Mouse (Mus musculus): ENCODE measurements around the gene Pparg. TPM values are rescaled to one million over a fixed set of nuclear protein-coding genes. Genes with fewer than 3 reads are reported as not detected.

Gene Pparg
- polyA plus RNA-seq, 1 experiment from 2014 or later: 80.3 TPM

GRCm38 (mm10) chr6:115493824-115494223 lies 133.1 kb downstream of the Pparg start:
- Histone ChIP-seq H3K4me3 (ENCODE audit: inconsistent target) (no peak overlapping the region), H3K79me2 (ENCODE audit: inconsistent target) (no peaks in the 10 kb centered on the region), H3K36me3 (ENCODE audit: inconsistent target) (peaks cover 4% of the 10 kb centered on the region; the same call in 1 of the 2 replicates), H3K27ac (peak overlapping the region; percentile 33)

DNA sequence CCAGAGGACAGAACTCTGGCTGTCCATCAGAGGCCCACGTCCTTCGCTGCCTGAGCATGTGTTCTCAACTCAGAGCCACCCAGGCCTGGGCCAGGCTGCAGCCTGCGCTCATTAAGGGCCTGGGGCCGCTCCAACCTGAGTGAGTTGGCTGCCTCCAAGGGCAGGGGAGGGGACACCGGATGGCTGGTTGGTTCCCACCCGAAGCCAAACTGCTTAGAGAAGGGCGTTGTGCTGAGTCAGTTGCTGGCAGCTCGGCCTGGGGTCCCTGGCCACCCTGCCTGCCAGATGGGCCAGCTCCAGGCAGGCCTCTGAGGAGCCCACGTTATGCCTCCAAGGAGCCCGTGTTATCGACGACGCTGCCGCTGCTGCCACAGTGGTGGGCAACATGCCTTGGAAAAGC lies 138.8 kb downstream of the Pparg start:
- H3K4me3 ChIP-seq (ENCODE audit: inconsistent target): no peak overlapping the region
- H3K79me2 ChIP-seq (ENCODE audit: inconsistent target): no peaks in the 10 kb centered on the region
- no peak overlapping the region for H3K27ac ChIP-seq
- 91% methylated on average over 14 of the region's 14 CpGs for WGBS (ENCODE audit: missing documents)
- H3K36me3 ChIP-seq (ENCODE audit: inconsistent target): no peaks in the 10 kb centered on the region

DNA sequence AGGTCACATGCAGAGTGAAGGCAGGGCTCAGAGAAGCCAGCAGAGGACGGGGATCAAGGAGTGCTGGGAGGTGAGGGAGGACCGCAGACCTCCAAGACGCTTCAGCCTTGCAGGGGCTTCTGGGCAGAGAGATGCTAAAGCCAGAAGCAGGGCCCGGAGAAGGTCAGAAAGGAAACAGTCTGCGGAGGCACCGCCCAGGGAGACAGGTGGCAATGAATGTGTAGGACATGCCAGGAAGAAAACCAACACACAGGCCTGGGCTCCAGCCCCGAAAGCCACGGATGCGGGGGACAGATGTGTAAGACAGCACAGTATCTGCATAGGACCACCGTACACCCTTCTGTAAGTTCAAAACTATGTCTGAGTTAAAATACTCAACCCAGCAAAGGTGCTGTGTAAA lies 139.5 kb downstream of the Pparg start:
- Histone ChIP-seq H3K36me3 (ENCODE audit: inconsistent target) (no peaks in the 10 kb centered on the region), H3K79me2 (ENCODE audit: inconsistent target) (no peaks in the 10 kb centered on the region), H3K4me3 (ENCODE audit: inconsistent target) (no peak overlapping the region), H3K27ac (no peak overlapping the region)
- 94% methylated on average over 9 of the region's 10 CpGs for WGBS (ENCODE audit: missing documents)

DNA sequence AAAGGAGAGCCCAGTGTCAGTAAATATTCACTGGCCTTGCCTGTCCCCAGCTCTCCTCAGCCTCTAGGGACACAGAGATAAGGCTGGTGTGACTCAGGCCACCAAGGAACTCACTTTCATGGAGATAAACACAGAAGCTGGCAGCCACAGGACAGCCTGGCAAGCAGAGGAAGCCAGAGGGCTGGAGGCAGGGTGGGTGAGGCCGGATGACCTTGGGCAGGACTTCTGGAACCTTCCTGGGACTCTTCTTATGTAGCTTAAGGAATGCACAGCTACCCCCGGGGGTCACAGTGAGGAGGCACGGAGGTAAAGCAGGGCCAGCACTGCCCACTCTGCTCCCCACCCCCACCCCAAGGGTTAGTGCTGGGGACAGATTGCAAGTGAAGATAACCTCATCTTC lies 140.4 kb downstream of the Pparg start:
- no peak overlapping the region for H3K4me3 ChIP-seq (ENCODE audit: inconsistent target)
- no peaks in the 10 kb centered on the region for H3K79me2 ChIP-seq (ENCODE audit: inconsistent target)
- no peak overlapping the region for H3K27ac ChIP-seq
- no peaks in the 10 kb centered on the region for H3K36me3 ChIP-seq (ENCODE audit: inconsistent target)
- WGBS (ENCODE audit: missing documents): 87% methylated on average over 3 of the region's 3 CpGs

GRCm38 (mm10) chr6:115503038-115503437 lies 142.3 kb downstream of the Pparg start:
- Histone ChIP-seq H3K79me2 (ENCODE audit: inconsistent target) (no peaks in the 10 kb centered on the region), H3K27ac (0 out of 2 replicates have a peak overlapping the region, but pooled peaks have one; percentile 76), H3K36me3 (ENCODE audit: inconsistent target) (no peaks in the 10 kb centered on the region), H3K4me3 (ENCODE audit: inconsistent target) (no peak overlapping the region)
- 94% methylated on average over 4 of the region's 4 CpGs for WGBS (ENCODE audit: missing documents)

GRCm38 (mm10) chr6:115503549-115504159 lies 142.9 kb downstream of the Pparg start:
- Histone ChIP-seq H3K27ac (peak overlapping the region; percentile 76), H3K4me3 (ENCODE audit: inconsistent target) (no peak overlapping the region), H3K36me3 (ENCODE audit: inconsistent target) (no peaks in the 10 kb centered on the region), H3K79me2 (ENCODE audit: inconsistent target) (no peaks in the 10 kb centered on the region)
- 82% methylated on average over 10 of the region's 10 CpGs for WGBS (ENCODE audit: missing documents)

DNA sequence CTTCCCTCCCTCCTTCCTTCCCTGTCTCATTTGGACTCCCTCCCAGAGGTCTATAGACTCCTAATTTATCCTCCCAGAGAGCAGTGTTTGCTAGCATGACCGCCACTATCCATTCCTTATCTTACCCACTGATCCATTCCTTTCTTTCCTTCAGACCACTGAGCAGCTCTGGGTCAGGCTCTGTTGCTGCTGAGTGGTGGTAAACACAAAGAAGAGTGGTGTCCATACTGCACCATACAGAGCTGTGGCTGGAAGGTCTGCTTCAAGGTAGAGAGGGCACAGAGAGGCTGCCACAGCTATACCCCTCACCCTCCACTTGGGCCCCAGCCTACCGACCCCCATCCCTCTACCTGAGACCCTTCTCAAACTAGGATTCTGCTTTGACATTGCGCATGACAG lies 143.4 kb downstream of the Pparg start:
- no peaks in the 10 kb centered on the region for H3K36me3 ChIP-seq (ENCODE audit: inconsistent target)
- no peaks in the 10 kb centered on the region for H3K79me2 ChIP-seq (ENCODE audit: inconsistent target)
- peak overlapping the region; percentile 76 for H3K27ac ChIP-seq
- whole genome bisulfite sequencing (ENCODE audit: missing documents): 85% methylated on average over 3 of the region's 3 CpGs
- H3K4me3 ChIP-seq (ENCODE audit: inconsistent target): no peak overlapping the region

DNA sequence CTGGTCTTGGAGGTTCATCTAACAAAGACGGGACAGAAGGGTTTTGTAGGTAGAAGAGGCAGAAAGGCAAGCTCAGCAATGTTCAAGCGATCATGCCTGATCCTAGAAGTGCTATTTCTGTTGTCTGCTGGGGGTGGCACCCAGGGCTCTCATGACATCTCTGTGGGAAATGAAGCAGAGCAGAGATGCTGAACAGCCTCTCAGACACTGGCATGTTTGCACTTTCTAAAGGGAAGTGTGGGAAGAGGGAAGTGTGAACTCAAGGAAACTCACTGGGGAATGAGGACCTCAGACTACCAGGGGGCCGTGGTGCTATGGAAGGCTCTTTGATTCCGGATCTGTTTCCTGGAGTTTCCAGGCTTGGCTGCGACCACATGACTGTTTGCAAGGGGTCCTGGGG lies 144.2 kb downstream of the Pparg start:
- no peaks in the 10 kb centered on the region for H3K36me3 ChIP-seq (ENCODE audit: inconsistent target)
- peak overlapping the region; percentile 76 for H3K27ac ChIP-seq
- no peak overlapping the region for H3K4me3 ChIP-seq (ENCODE audit: inconsistent target)
- no peaks in the 10 kb centered on the region for H3K79me2 ChIP-seq (ENCODE audit: inconsistent target)
- 48% methylated on average over 5 of the region's 5 CpGs for WGBS (ENCODE audit: missing documents)

- Histone ChIP-seq H3K4me3 (ENCODE audit: inconsistent target) (no peak overlapping the region), H3K79me2 (ENCODE audit: inconsistent target) (no peaks in the 10 kb centered on the region), H3K36me3 (ENCODE audit: inconsistent target) (no peaks in the 10 kb centered on the region), H3K27ac (no peak overlapping the region)
- 100% methylated on average over 1 of the region's 1 CpGs for WGBS (ENCODE audit: missing documents)
These were observed 145.7 kb downstream of the Pparg start for GRCm38 (mm10) chr6:115506425-115506824.

DNA sequence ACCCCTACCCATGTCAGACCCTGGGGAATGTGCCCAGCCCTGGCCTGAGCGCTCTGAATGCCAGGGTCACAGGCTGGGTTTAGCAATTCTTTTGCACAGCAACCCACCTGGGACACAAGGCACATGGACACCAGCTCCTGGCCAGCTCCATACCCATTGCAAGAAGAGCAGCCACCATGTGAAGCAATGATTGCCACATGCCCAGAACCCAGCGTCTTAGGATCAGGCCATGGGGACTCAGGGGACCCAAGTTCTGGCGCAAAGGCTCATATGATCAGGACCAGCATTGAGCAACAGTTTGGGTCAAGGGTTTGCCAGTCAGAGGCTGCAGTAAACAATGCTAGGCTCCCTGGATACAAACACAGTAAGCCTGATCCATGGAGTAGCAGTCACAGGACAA lies 150.7 kb downstream of the Pparg start:
- no peaks in the 10 kb centered on the region for H3K79me2 ChIP-seq (ENCODE audit: inconsistent target)
- H3K27ac ChIP-seq: no peak overlapping the region
- WGBS (ENCODE audit: missing documents): 77% methylated on average over 3 of the region's 3 CpGs
- H3K4me3 ChIP-seq (ENCODE audit: inconsistent target): no peak overlapping the region
- no peaks in the 10 kb centered on the region for H3K36me3 ChIP-seq (ENCODE audit: inconsistent target)

DNA sequence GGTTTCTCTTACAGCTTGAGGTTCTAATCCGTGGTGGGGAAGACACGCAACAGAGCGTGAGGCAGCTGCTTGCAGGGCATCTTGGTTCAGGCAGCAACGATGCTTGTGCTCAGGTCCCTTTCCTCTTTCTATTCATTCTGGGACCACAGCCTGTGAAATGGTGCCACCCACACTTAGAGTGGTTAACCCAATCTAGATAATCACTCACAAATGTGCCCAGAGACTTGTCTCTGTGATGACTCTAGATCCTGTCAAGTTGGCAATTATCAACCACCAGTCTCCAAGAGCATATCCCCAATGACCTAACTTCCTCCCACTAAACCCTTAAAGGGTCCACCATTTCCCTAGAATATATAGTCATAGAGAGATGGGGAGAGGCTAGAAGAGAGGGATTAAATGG lies 152.5 kb downstream of the Pparg start:
- no peaks in the 10 kb centered on the region for H3K79me2 ChIP-seq (ENCODE audit: inconsistent target)
- 85% methylated on average over 4 of the region's 4 CpGs for WGBS (ENCODE audit: missing documents)
- H3K4me3 ChIP-seq (ENCODE audit: inconsistent target): no peak overlapping the region
- no peaks in the 10 kb centered on the region for H3K36me3 ChIP-seq (ENCODE audit: inconsistent target)
- no peak overlapping the region for H3K27ac ChIP-seq

DNA sequence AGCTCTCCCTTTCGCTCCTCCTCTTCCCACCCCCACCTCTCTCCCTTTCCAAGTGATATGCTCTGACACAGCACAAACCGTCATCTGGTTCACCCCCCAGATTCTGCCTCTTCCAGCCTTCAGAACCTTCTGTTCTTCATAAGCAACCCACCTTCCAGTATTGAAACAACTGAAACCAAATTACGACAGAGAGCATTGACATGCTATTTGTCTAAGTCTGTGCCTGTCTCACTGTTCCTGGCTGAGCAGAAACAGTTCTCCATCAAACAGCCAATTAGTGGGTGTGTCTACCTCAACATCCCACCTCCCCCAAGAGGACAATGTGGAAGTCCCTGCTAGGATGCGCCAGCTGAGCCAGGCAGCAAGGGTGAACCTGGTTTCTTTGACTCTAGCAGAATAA lies 157.2 kb downstream of the Pparg start:
- no peaks in the 10 kb centered on the region for H3K79me2 ChIP-seq (ENCODE audit: inconsistent target)
- no peak overlapping the region for H3K4me3 ChIP-seq (ENCODE audit: inconsistent target)
- no peaks in the 10 kb centered on the region for H3K36me3 ChIP-seq (ENCODE audit: inconsistent target)
- WGBS (ENCODE audit: missing documents): 63% methylated on average over 4 of the region's 4 CpGs
- no peak overlapping the region for H3K27ac ChIP-seq

DNA sequence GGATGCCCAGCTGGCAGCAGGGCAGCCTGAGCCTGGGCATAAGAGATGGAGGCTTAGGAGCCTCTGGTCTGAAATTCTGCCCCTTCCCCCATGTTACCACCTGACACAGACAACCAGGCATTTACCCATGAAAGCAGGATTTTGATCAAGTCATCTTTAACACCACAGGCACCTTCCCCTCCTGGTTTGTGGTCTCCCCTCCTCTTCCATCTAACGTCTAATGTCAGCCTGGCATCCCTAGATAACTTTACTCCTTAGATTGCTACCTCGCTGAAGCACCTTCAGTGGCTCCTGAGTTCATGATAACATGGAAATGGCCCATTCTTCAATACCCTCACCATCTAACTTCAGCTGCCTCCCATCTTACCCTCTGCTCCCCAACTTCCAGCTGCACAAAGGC lies 157.6 kb downstream of the Pparg start:
- WGBS (ENCODE audit: missing documents): 63% methylated on average over 2 of the region's 2 CpGs
- Histone ChIP-seq H3K36me3 (ENCODE audit: inconsistent target) (no peaks in the 10 kb centered on the region), H3K79me2 (ENCODE audit: inconsistent target) (no peaks in the 10 kb centered on the region), H3K4me3 (ENCODE audit: inconsistent target) (no peak overlapping the region), H3K27ac (no peak overlapping the region)

DNA sequence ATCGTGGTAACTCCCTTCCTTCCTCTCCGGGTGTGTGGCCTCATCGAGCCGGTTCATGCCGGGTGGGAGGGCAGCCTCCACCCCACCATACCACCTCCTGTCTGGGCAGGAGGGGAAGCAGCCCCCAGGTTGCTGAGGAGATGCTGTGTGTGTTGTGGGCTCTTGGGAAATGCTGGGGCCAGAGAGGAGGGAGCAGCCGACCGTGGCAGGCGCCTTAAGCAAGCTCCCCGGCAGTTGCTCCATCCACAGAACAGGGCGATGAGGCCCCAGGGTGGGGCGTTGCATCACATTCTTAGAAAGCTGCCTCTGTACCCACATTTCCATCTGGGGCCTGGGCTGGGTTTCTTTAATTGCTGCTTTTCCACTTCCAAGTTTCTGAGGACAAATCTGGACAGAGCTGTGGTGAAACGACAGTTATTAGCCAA lies 158.5 kb downstream of the Pparg start:
- H3K79me2 ChIP-seq (ENCODE audit: inconsistent target): no peaks in the 10 kb centered on the region
- 7% methylated on average over 12 of the region's 12 CpGs for WGBS (ENCODE audit: missing documents)
- H3K36me3 ChIP-seq (ENCODE audit: inconsistent target): no peaks in the 10 kb centered on the region
- H3K4me3 ChIP-seq (ENCODE audit: inconsistent target): no peak overlapping the region
- no peak overlapping the region for H3K27ac ChIP-seq

DNA sequence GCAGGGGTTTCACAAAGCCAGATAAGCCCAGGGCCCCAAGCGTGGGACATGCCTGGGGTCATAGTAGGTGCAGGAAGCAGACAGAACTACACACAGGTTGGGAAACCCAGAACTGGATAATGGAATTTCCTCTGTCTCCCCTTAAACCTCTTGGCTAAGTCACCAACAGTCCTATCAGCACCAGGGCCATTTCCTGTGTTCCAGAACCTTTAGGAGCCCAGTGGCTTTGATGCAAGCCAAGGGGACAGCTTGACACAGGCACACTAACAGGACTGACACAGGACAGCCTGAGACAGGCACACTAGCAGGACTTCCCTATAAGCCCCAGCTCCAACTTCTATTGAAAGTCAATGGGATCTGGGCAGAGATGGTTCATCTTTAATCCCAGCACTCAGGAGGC lies 161.2 kb downstream of the Pparg start:
- WGBS (ENCODE audit: missing documents): 75% methylated on average over 1 of the region's 1 CpGs
- Histone ChIP-seq H3K4me3 (ENCODE audit: inconsistent target) (no peak overlapping the region), H3K36me3 (ENCODE audit: inconsistent target) (no peaks in the 10 kb centered on the region), H3K27ac (no peak overlapping the region), H3K79me2 (ENCODE audit: inconsistent target) (no peaks in the 10 kb centered on the region)

GRCm38 (mm10) chr6:115522691-115523146 lies 162.0 kb downstream of the Pparg start:
- Histone ChIP-seq H3K27ac (no peak overlapping the region), H3K36me3 (ENCODE audit: inconsistent target) (no peaks in the 10 kb centered on the region), H3K4me3 (ENCODE audit: inconsistent target) (no peak overlapping the region), H3K79me2 (ENCODE audit: inconsistent target) (no peaks in the 10 kb centered on the region)
- 67% methylated on average over 6 of the region's 6 CpGs for WGBS (ENCODE audit: missing documents)
